Comparison of ENCODE assay signal across 29 mouse cellular contexts in the genomic region with DNA sequence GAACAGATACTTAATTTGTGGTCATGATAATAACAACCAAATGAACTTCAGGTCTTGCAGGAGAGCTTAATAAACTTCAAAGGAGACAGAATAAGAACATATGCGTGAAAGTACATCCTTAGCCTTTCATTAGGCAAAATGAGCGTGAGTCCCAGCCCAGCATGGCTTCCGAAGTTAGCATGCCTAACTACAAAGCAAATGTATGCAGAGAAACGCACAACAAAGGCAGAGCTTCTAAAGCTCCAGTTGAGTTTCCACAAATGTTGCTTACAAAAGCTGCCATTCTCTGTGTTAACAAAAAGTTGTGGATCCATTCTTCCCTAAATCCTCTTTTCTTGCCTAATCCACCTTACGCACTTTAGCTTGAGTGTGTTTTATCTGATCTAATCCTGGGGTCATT.
DNase-seq lines count a peak whose midpoint lies in the region; ATAC-seq lines count a peak whose summit lies in the region.
"Had no signal": no experiment of that assay in that cellular context is flagged by ENCODE, and none has a peak within 500 bp of the region (broad histone marks: within the 10 kb centered on the region; RNA-seq: fewer than 3 reads in every experiment).

No protein-coding gene starts in this region.

- no peaks in the 10 kb centered on the region for H3K36me3 ChIP-seq in neural tube, embryonic 11.5 days (ENCODE audit: control insufficient read depth, insufficient read depth, low read length)
- H3K36me3 ChIP-seq: embryonic facial prominence, embryonic 13.5 days; forebrain, embryonic 10.5 days; heart, embryonic 12.5 days; neural tube, embryonic 15.5 days had no signal

- no peak for ATAC-seq in neural tube, embryonic 11.5 days (ENCODE audit: insufficient read depth, low FRiP score, low TSS enrichment)
- ATAC-seq: intestine, postnatal 0 days had no signal

- DNase-seq in embryo, embryonic 10 days (ENCODE audit: low spot score) = peak; percentile 43
- no peak for DNase-seq in embryo, embryonic 9.5 days (ENCODE audit: extremely low spot score)
- peak; percentile 29 for DNase-seq in heart, adult 11 months
- no peak for DNase-seq in heart, postnatal 10 days
- DNase-seq in neural tube, embryonic 11.5 days (ENCODE audit: low spot score) = peak; percentile 19
- DNase-seq in neural tube, embryonic 10.5 days (ENCODE audit: extremely low spot score, low spot score) = no peak
- no peak for DNase-seq in right cerebral cortex, postnatal 10 days (ENCODE audit: low spot score in 2 of 2)
- DNase-seq: adrenal gland, postnatal 10 days; cerebellum, adult 11 months; cerebellum, adult 9-11 months; gastrocnemius, adult 2 months; gastrocnemius, postnatal 36 days; heart, adult 2 months; kidney, adult 9 months; kidney, postnatal 10 days; layer of hippocampus, adult 9-11 months; liver; lung, adult 2 months; lung, postnatal 10 days; spleen, adult 18-20 months; thymus, postnatal 14 days had no signal

- H3K4me1 ChIP-seq in neural tube, embryonic 11.5 days (ENCODE audit: control insufficient read depth, insufficient read depth, low read length) = no peaks in the 10 kb centered on the region
- H3K4me1 ChIP-seq: embryonic facial prominence, embryonic 13.5 days; heart, embryonic 12.5 days; neural tube, embryonic 15.5 days had no signal

- intact Hi-C loops in heart, postnatal 10 days (cut with DNase I) = no loop called here

- H3K27me3 ChIP-seq in neural tube, embryonic 11.5 days (ENCODE audit: control insufficient read depth, insufficient read depth, low read length) = no peaks in the 10 kb centered on the region
- H3K27me3 ChIP-seq: CH12.LX; embryonic facial prominence, embryonic 13.5 days; heart, embryonic 12.5 days; neural tube, embryonic 15.5 days had no signal

- H3K27ac ChIP-seq in neural tube, embryonic 11.5 days (ENCODE audit: low read depth, low read length) = no peak overlapping the region
- H3K27ac ChIP-seq: embryonic facial prominence, embryonic 13.5 days; forebrain, embryonic 10.5 days; gastrocnemius, adult 2 months; heart, adult 2 months; hindbrain, embryonic 14.5 days; liver, embryonic 14.5 days; neural tube, embryonic 15.5 days had no signal

- 24% methylated on average over 5 of the region's 5 CpGs for WGBS in neural tube, embryonic 11.5 days

- no peak overlapping the region for H3K4me2 ChIP-seq in neural tube, embryonic 11.5 days (ENCODE audit: low read depth)
- H3K4me2 ChIP-seq: embryonic facial prominence, embryonic 13.5 days; heart, embryonic 12.5 days; hindbrain, embryonic 14.5 days; neural tube, embryonic 15.5 days had no signal

- H3K9me3 ChIP-seq in neural tube, embryonic 11.5 days (ENCODE audit: control insufficient read depth, low read length) = no peaks in the 10 kb centered on the region
- H3K9me3 ChIP-seq: embryonic facial prominence, embryonic 13.5 days; heart, embryonic 12.5 days; neural tube, embryonic 15.5 days had no signal

- no peak overlapping the region for H3K9ac ChIP-seq in neural tube, embryonic 11.5 days (ENCODE audit: low read length)
- H3K9ac ChIP-seq: embryonic facial prominence, embryonic 13.5 days; heart, embryonic 12.5 days; hindbrain, embryonic 14.5 days; liver, embryonic 14.5 days; neural tube, embryonic 15.5 days had no signal

- H3K4me3 ChIP-seq in neural tube, embryonic 11.5 days (ENCODE audit: low read depth, low read length) = no peak overlapping the region
- H3K4me3 ChIP-seq: embryonic facial prominence, embryonic 13.5 days; forebrain, embryonic 10.5 days; gastrocnemius, adult 2 months; heart, adult 2 months; heart, embryonic 12.5 days; neural tube, embryonic 15.5 days had no signal

Comparison
In these comparisons a context has a peak if more than half of its experiments do, and no peak if none do; other contexts are left out.
1. DNase-seq: peak in embryo, embryonic 10 days (single experiment), heart, adult 11 months (single experiment) and neural tube, embryonic 11.5 days (single experiment); none in embryo, embryonic 9.5 days (single experiment), heart, postnatal 10 days (0 of 2), neural tube, embryonic 10.5 days (single experiment) and right cerebral cortex, postnatal 10 days (0 of 2).